Mouse (Mus musculus): ENCODE results near the gene Abhd4. TPM values are rescaled to one million over a fixed set of nuclear protein-coding genes. Genes with fewer than 3 reads are reported as not detected.

Gene Abhd4
- total RNA-seq, 4 experiments from 2014 or later = 40.8 to 49.9 (median 44.7) TPM

DNA sequence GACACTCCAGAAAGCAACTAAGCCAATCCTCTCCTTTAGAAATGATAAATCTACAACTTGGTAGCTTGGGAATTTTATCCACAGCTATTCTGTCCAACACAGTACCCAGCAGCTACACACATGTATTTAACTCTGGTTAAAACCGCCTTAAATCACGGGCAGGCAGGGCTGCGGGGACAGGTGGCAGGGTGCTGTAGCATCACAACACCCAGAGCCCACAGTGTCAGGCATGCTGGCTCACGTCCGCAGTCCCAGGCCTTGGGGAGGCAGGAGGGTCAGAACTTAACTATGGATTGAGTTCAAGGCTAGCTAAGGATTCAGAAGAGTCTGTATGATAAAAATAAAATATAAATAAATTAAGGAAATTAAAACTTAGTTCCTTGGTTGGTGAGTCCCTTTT is 17.1 kb upstream of the Abhd4 start:
- DNase-seq (ENCODE audit: low spot score) = no peak

DNA sequence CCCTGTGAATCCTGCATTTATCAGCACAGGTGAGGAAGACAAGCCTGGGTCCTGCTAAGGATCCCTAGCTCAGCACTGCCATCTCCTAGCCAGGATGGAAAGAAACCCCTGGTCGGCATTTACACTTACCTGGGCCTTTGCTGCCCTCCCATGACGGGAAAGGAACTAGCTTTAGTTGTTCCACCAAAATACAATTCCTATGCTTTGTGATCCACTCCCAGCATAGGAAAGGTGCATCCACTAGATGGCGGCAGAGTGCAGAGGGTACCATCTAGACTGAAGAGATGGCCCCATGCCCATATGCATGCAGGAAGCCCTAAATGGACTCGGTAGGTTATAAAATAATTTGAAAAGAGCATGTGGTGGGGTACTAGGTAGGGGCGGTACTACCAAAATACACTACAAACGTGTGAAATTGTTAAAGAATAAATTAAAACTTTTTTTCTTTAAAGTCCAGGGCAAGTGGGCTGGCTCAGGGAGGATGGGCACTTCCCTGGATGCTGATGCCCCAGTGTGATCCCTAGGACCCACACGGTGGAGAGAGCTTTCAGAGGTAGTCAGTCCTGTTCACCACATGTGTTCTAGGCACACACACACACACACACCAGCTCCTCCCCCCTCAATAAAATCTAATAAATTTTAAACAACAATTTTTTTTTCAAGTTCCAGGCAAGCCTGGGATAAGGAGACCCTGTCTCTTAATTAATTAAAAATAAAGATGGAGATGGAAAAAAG is 14.8 kb upstream of the Abhd4 start:
- peak; percentile 82 for DNase-seq (ENCODE audit: low spot score)

DNA sequence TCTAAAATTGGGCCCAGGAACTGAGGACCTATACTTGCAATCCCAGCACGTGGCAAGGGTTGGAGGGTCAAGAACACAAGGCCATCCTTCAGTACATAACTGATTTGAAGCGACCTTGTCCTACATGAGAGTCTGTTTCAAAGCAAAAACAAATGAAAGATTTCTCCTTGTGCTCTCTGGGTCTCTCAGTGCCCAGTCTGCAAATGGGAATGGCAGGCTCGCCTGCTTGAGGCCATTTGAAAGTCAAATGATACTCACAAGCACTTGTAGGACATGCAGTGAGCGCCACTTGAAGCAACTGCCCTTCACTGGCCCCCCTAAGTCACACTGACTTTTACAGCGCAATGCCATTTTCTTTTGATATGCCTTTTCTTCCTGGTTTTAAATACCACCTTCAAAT is 13.4 kb upstream of the Abhd4 start:
- no peak for DNase-seq (ENCODE audit: low spot score)

DNA sequence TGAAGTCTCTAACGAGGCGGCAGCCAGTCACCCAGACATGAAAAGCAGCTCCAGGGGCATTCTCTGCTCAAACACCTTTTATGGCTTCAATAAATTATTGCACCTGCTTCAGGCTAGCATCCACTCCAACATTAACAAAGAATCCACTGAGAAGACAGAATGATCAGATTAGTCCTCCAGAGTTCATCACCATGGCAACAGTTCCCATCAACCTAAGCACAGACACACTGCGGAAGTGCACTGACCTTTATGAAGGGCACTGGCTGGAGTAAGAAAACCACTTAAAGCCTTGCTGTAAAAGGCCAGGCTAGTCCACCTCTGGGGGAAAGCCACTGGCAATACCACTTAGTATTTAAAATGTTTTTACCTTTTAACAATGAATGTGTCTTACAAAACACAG is 9.8 kb upstream of the Abhd4 start:
- DNase-seq (ENCODE audit: low spot score) = no peak

DNA sequence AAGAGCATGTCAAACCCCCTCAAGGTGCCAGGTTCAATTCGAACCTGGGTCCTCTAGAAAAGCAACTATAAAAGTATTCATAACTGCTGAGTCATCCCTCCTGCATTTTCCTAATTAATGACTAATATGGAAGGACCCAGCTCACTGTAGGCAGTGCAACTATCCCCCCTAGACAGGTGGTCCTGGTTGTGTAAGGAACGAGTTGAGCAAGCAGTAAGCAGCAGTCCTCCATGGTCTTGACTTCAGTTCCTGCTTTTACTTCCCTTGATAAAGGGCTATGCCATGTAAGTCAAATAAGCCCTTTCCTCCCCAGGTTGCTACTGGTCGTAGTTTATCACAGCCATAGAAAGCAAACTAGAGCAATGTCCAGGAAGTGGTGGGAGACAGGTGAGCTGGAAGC is 7.8 kb upstream of the Abhd4 start:
- no peak for DNase-seq (ENCODE audit: low spot score)

DNA sequence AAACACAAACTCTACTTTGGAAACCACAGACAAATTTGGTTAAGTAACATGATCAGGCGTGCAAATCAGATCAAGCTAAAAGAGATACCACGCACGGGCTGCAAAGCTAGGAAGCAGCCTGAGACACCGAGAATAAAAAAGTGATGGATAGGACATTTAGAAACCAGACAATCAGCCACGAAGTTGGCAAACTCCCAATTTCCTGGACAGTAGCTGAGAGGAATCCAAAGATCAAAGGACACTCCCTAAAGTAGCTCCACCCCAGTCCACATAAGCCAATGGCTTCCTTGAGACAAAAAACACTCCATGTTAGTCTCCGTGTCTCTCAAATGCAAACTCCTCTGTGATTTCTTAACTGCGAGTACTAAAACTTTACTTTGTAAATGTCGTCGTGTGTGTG is 4.7 kb upstream of the Abhd4 start:
- no peak for DNase-seq (ENCODE audit: low spot score)

DNA sequence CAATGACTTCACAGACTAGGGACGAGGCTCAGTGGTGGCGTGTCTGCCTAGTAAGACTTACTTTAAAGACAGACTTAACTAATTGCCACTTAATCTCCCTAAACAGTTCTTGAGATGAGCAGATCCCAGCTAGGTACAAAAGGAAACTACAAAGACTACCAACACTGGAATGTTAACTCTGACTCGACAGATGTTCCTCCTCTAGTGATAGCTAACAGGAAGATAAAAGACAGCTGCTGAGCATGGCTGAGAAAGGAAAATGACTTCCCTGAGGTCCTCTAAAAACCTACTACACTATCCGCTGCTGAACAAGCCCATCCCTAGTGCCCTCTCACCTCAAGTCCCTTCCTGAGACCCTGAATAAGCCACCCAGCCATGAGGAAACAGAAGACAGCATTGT is 3.9 kb upstream of the Abhd4 start:
- DNase-seq (ENCODE audit: low spot score) = no peak

DNA sequence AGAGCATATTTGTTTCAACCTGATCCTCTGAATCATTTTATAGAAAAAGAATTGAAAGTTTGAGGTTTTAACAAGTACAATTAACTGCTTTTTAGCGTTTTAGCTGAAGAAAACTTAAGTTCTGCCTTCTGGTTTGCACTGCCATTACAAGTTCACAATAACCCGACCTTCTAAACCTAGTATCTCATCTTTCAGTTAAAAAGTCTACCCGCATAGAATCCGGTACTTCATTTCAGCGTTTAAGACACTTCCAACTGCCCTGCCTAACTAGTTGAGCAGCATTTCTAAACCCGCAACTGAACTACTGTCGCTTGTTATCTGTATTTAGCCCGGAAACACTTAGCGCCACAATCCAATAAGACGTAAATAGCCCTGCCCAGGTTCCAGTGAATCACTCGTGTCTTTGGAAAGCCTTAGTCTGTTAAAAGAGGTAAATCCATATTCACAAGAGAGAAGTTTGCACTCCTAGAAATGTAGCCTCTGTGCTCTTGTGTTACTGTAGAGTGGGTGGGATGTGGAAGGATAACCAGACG is 748 bp downstream of the Abhd4 start:
- DNase-seq (ENCODE audit: low spot score) = no peak

DNA sequence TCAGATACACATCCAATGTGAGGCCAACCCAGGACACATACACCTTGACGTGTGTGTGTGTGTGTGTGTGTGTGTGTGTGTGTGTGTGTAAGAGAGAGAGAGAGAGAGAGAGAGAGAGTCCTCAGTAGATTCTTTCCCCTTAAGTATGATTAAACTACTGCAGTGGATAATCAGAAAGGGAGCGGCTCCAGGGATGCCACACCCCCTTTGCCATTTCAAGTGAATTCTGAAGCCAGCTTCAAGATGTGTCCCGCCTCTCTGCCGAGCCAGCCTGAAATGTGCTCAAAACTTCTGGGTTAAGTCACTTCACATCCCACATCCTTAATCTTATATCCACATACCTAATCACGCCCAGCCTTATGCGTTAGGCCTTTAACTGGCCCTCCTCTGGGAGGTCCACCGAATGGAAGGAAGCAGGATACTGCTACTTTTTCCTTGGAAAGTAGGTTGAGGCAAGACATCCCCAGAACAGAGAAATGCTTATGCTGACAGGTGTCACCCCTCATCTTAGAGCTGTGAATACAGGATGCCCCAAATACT is 4.2 kb downstream of the Abhd4 start:
- no peak for DNase-seq (ENCODE audit: low spot score)

DNA sequence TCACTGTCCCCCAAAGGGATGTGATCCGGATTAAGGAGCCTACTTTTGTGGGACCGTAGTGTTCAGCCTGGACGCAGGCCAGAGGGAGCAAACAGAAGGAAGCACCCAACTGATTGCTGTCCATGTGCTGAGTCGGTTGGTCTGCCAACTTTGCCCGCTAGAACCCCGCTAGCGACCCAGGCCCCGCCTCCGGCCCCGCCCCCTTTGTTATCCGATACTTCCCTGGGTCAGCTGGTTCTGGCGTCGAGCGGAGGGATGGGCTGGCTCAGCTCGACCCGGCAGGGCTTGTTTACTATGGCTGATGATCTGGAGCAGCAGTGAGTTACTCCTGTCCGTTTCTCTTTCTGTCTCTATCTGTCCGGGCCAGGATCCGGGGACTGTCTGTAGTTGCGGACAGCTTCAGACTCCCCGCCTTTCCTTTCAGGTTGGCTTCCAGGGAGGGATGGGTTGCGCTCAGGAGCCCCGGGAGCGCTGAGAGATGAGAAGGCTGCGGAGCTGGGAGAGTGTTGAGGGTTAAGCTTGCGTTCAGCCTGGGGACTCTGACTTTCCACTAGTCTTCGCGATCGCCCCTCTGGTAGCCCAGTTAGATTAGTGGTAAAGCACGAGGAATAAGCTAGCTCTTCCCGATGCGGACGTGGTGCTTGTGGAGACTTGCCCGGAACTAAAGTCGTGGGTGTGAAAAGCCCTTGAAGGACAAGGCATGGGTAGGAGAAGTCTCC is 5.2 kb downstream of the Abhd4 start:
- DNase-seq (ENCODE audit: low spot score) = peak; percentile 95

DNA sequence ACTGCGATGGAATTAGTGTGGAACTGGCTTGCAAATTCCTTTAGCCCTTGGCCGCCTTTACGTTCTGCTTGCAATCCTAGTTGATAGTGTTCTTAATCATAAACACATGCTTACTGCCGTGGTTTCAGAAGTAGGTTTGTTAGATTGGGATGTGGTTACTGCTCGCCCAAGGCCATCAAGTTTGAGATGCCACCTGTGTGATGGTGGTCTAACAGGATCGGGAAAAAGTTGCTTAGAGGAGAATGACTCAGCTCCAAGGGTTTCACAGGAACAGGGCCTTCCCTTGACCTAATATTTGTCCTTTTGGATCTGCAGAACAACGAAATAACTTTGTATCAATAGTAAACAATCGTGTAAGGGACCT is 5.7 kb downstream of the Abhd4 start:
- DNase-seq (ENCODE audit: low spot score) = no peak

DNA sequence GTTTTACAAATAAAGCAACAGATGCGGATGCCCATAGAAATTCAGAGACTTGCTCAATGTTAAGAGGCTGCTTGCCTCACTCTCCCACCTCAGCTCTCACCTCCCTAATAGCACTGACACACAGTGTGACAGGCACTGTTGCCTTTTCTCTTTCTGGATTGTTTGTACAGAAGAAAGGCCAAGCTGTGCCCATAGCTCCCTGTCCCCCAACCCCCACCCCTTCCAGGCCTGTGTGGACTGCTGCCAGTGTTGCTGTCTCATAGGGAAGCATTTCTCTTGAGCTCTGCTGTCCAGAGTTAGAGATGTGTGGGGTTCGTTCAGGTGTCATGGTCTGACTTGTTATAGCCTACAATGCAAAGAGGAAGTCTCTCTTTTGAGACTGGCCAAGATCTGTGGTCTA is 6.2 kb downstream of the Abhd4 start:
- no peak for DNase-seq (ENCODE audit: low spot score)

DNA sequence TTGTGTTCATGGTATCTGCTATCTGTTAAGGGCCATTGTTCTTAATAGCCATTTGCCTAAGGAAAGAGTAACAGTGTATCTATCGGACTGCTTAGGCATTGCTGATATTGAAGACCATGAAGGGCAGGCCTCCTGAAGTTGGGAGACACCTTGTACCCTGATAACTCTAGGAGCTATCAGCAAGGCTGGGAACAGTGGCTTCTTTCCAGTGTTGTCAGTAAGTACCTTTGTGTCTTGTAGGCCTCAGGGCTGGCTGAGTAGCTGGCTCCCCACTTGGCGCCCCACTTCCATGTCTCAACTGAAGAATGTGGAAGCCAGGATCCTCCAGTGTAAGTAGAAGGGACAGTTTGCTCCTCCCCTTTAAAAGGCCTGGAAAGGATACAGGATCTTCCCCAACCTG is 7.4 kb downstream of the Abhd4 start:
- DNase-seq (ENCODE audit: low spot score) = no peak

DNA sequence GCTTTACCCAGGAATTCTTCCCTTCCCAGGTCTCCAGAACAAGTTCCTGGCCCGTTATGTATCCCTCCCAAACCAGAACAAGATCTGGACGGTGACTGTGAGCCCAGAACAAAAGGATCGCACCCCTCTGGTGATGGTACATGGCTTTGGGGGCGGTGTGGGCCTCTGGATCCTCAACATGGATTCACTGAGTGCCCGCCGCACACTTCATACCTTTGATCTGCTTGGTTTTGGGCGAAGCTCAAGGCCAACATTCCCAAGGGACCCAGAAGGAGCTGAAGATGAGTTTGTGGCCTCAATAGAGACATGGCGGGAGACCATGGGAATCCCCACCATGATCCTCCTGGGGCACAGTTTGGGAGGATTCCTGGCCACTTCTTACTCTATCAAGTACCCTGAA is 8.6 kb downstream of the Abhd4 start:
- DNase-seq (ENCODE audit: low spot score) = no peak

DNA sequence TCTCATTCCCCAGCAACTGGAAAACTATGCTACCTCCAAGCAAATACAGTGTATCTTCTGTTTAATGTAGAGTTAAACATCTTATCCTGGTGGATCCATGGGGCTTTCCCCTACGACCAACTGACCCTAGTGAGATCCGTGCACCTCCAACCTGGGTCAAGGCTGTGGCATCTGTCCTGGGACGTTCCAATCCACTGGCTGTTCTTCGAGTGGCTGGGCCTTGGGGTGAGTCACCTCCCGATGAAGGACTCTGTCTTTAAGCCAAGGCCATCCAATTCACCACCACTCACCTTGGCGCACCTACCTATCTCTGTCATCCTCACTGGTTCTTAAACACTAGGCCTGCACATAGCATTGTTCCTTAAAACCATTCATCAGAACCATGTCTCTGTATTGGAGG is 9.1 kb downstream of the Abhd4 start:
- no peak for DNase-seq (ENCODE audit: low spot score)

DNA sequence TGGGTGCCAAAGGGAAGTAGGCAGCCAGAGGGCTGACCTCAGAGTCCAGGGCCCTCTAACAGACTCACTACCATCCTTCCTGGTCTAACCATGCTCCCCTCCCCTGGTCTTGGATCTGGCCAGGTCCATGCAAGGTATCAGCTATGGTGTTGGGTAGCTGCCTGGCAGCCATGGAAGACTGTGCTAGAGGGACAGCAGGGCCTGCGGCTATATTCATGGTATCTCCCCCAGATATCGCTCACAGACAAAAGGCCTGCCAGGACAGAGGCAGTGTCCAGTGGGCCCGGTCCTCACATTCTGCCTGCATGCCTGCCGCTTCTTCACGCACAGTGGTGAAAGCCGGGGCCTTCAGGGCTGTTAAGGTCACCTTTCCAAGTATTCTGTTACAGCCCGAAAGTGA is 10.2 kb downstream of the Abhd4 start:
- no peak for DNase-seq (ENCODE audit: low spot score)

DNA sequence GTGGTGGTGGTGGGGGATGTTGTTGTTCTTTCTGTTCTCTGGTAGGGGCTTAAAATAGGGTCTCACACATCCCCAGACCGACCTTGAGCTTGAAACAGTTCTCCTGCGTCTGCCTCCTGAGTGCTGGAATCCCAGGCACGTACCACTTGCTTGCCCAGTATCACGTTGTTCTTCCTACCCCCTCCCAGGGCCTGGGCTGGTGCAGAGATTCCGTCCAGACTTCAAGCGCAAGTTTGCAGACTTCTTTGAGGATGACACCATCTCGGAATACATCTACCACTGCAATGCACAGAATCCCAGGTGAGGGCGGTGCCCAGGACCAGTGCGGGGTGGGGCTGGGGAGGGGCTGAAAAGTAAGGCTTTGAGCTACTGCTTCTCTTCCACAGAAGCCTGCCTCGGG is 11.1 kb downstream of the Abhd4 start:
- no peak for DNase-seq (ENCODE audit: low spot score)

DNA sequence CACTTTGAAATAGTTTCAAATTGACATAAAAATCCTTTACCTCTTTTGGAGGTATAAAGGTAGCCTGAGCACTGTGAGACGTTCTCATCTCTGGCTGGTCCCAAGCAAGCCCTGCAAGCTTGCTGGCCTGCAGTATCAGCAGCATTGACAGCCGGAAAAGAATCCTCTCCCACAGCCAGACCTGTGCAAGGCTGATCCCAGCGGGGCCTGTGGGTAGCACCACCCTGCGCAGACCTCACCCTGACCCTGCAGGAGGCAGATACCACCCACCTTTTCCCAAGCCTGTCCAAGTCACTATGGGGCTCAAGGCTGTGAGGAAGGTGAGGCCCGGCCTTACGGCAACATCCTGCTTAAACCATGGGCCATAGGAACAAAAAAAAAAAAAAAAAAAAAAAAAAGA is 12.0 kb downstream of the Abhd4 start:
- no peak for DNase-seq (ENCODE audit: low spot score)

DNA sequence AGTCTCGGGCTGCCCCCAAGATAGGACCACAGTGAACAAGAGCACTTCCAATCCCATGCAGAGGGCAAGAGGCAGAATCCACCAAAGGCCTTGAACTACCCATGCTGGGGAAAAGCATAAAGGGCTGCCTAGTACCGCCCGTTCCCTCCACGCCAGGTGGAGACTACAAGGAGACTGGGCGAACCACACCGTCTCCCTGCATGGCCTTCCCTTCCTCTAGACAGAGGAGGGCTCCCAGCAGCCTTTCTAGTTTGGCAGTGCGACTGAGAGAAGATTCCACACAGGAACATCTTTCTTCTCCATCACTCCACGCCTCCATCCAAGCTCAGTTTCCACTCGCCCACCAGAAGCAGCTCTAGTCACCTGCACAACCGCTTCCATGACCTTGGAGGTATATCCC is 14.0 kb downstream of the Abhd4 start:
- no peak for DNase-seq (ENCODE audit: low spot score)

DNA sequence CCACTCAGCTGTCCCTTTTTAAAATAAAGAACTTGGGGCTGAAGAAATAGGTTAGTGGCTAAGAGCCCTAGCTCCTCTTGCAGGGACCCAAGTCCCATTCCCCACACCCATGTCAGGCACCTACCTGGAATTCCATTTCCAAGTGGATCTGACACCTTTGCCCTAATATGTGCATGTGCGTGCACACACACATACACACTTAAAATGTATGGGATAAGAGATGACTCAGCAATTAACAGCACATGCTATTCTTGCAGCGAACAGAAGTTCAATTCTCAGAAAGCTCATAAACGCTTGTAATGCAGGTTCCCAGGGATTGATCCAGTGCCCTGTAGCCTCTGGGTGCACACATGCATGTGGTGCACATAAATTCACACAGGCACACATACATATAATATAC is 15.6 kb downstream of the Abhd4 start:
- no peak for DNase-seq (ENCODE audit: low spot score)

DNA sequence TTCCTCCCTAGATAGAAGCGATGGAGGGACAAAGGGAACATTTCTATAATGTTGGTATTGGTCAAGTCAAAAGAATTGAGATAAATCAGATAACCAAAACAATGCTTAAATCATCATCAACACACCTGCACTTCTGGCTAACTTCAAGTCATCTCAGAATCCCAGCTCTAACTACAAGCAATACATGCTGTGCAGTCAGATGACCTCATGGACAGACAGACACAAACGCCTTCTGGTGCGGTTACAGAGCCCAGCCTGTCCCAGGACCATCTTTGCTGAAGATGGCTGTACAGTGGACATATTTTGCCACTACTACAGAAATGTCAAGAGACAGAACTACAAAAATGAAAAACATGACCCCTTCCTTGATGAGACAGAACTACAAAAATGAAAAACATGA is 16.4 kb downstream of the Abhd4 start:
- DNase-seq (ENCODE audit: low spot score) = no peak

DNA sequence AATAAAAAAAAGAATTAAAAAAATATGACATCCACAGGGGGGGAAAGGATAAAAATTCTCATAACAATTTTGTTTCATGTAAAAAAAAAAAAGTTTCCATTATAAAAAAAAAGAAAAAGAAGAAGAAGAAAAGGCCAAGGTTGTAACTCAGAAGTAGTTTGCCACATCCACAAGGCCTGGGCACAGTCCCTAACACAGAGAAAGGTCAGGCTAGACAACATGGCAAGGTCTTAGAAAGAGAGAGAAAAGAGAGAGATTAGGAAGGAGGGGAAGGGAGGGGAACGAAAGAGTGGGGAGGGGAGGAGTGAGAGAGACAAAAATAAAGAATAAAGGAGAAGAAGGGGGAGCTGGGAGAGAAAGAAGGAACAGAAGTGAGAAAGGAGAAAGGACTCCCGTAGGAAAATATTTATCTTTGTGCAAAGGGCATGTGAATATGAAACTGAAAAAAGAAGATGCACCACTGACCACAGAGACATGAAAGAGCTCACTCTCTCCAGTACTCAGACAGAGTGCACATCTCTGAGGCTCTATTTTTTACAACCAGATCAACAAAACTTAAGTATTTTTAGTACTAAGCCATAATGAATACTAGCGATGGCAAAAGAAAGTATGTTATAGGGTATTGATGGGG is 18.1 kb downstream of the Abhd4 start:
- no peak for DNase-seq (ENCODE audit: low spot score)

DNA sequence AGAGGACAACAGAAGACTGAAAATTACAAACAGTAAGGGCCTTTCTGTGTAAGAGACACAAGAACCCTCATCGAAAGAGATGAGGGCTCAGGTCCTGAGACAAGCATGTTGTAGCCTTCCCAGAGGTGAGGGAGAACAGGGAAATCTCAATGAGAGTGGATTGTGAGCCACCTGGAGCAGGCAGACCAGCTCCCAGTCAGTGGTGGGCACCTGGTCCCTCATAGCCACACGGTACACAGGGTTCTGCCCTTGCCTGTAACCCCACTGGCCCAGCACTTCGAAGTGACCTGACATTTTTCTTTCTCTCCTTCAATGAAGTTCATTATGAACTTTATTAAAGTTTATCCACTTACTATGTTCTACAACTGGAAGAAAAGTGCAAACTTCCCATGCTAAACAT is 18.7 kb downstream of the Abhd4 start:
- DNase-seq (ENCODE audit: low spot score) = no peak

Measured in heart, adult 8-10 months (tissue).